Mouse (Mus musculus) midbrain, postnatal 0 days (tissue): ENCODE results near the gene Tspan31. TPM values are rescaled to one million over a fixed set of nuclear protein-coding genes. Genes with fewer than 3 reads are reported as not detected.

Experiments
- ATAC-seq: fragments of 200-750 bp; cut with Nextera tagmentation; 2 replicates; pipeline ENCODE4 v1.8.0; 2017; ENCODE audit warnings: moderate number of reproducible peaks, mild to moderate bottlenecking, moderate TSS enrichment, moderate library complexity; ENCODE audit not compliant: low FRiP score
- DNase-seq: peaks from one replicate; pipeline ENCODE4 v3.0.0-alpha.2; 2015; ENCODE audit warnings: low spot score
- H3K27ac ChIP-seq: fragments of 300-500 bp; sonication (generic); 2 replicates; pipeline ENCODE4 v1.5.1; 2014; ENCODE audit warnings: low read depth, mild to moderate bottlenecking, low read length, mixed read lengths
- H3K27me3 ChIP-seq: fragments of 300-500 bp; sonication (generic); 2 replicates; pipeline ENCODE4 v1.6.1; 2014; ENCODE audit warnings: low read length, control low read depth, mixed read lengths; ENCODE audit not compliant: insufficient read depth
- H3K36me3 ChIP-seq: fragments of 300-500 bp; sonication (generic); 2 replicates; pipeline ENCODE4 v1.6.1; 2014; ENCODE audit warnings: low read length, control low read depth, mixed read lengths; ENCODE audit not compliant: insufficient read depth
- H3K4me1 ChIP-seq: fragments of 300-500 bp; sonication (generic); 2 replicates; pipeline ENCODE4 v1.6.1; 2014; ENCODE audit warnings: mild to moderate bottlenecking, control low read depth, antibody characterized with exemption, low read length, mixed read lengths; ENCODE audit not compliant: insufficient read depth
- H3K4me2 ChIP-seq: fragments of 300-500 bp; sonication (generic); 2 replicates; pipeline ENCODE4 v1.6.1; 2014; ENCODE audit warnings: low read depth, mild to moderate bottlenecking, low read length, mixed read lengths; ENCODE audit not compliant: poor library complexity, severe bottlenecking
- H3K4me3 ChIP-seq: fragments of 300-500 bp; sonication (generic); 2 replicates; pipeline ENCODE4 v1.5.1; 2014; ENCODE audit warnings: low read depth, mild to moderate bottlenecking, low read length, moderate library complexity
- H3K9ac ChIP-seq: fragments of 300-500 bp; sonication (generic); replicated peaks from 2 replicates; pipeline ENCODE4 v1.6.1; 2014; ENCODE audit warnings: mild to moderate bottlenecking, low read length, moderate library complexity, mixed read lengths; ENCODE audit not compliant: poor library complexity, severe bottlenecking
- H3K9me3 ChIP-seq: fragments of 300-500 bp; sonication (generic); 2 replicates; pipeline ENCODE4 v1.6.1; 2016; ENCODE audit warnings: low read length, control low read depth
- CTCF ChIP-seq: IDR thresholded peaks from 2 replicates; pipeline ENCODE4 v1.5.1; 2016; ENCODE audit warnings: antibody characterized with exemption, mild to moderate bottlenecking
- WGBS: fragments of 180-500 bp; shearing (Covaris S2); extraction: QIAGEN DNeasy Blood & Tissue Kit; methylation state at CpG from one replicate; pipeline ENCODE4 v1.1.7; 2014; 5-methylcytosine and 5-hydroxymethylcytosine counted together
- polyA plus RNA-seq: library from polyadenylated mRNA; unstranded; fragments of >200 nt; fragmentation: Nextera tagmentation; extraction: Ambion mirVana; gene quantifications from 2 replicates; pipeline ENCODE4 v1.2.1, GENCODE M21; 2015
- total RNA-seq: library from RNA; depleted of rRNA; stranded (reverse); fragments of >200 nt; gene quantifications from 2 replicates; pipeline ENCODE4 v1.2.3, GENCODE M21; 2014

Gene Tspan31
- total and polyA plus RNA-seq, 2 experiments from 2014 or later: 101 to 122 TPM

GRCm38 (mm10) chr10:127058161-127058560, 11.9 kb downstream of the Tspan31 start:
- peak overlapping the region; percentile 87 for H3K4me2 ChIP-seq
- peaks cover 40% of the 10 kb centered on the region for H3K36me3 ChIP-seq
- ATAC-seq (peak; percentile 18; the same call in 1 of the 2 replicates), DNase-seq (peak; percentile 76)
- TF ChIP-seq CTCF: peak; percentile 86
- H3K27ac ChIP-seq: no peak overlapping the region
- WGBS: 0% methylated on average over 9 of the region's 9 CpGs
- H3K4me1 ChIP-seq: 0 out of 2 replicates have a peak, but pooled peaks cover 4% of the 10 kb centered on the region
- peak overlapping the region; percentile 86 for H3K4me3 ChIP-seq
- H3K9ac ChIP-seq: peak overlapping the region; percentile 96; the same call in 1 of the 2 replicates
- no peaks in the 10 kb centered on the region for H3K27me3 ChIP-seq
- no peaks in the 10 kb centered on the region for H3K9me3 ChIP-seq

- Histone ChIP-seq H3K9me3 (no peaks in the 10 kb centered on the region), H3K27me3 (no peaks in the 10 kb centered on the region), H3K9ac (no peak overlapping the region), H3K4me3 (no peak overlapping the region), H3K4me1 (0 out of 2 replicates have a peak, but pooled peaks cover 4% of the 10 kb centered on the region), H3K4me2 (no peak overlapping the region), H3K27ac (no peak overlapping the region), H3K36me3 (peaks cover 40% of the 10 kb centered on the region)
- DNase-seq (no peak), ATAC-seq (no peak)
- no peak for TF ChIP-seq CTCF
- WGBS: 90% methylated on average over 20 of the region's 20 CpGs
Measured at GRCm38 (mm10) chr10:127056490-127056889, 13.6 kb downstream of the Tspan31 start.

- Histone ChIP-seq H3K27me3 (peaks cover 5% of the 10 kb centered on the region; the same call in 1 of the 2 replicates), H3K4me3 (no peak overlapping the region), H3K9ac (no peak overlapping the region), H3K9me3 (no peaks in the 10 kb centered on the region), H3K36me3 (peaks cover 40% of the 10 kb centered on the region), H3K4me1 (0 out of 2 replicates have a peak, but pooled peaks cover 4% of the 10 kb centered on the region), H3K27ac (no peak overlapping the region), H3K4me2 (no peak overlapping the region)
- ATAC-seq (no peak), DNase-seq (no peak)
- 89% methylated on average over 8 of the region's 8 CpGs for WGBS
- no peak for TF ChIP-seq CTCF
Measured at GRCm38 (mm10) chr10:127055406-127055805, 14.7 kb downstream of the Tspan31 start.

- Histone ChIP-seq H3K4me2 (no peak overlapping the region), H3K9ac (no peak overlapping the region), H3K27ac (no peak overlapping the region), H3K27me3 (peaks cover 12% of the 10 kb centered on the region), H3K36me3 (peaks cover 40% of the 10 kb centered on the region), H3K4me3 (no peak overlapping the region), H3K9me3 (no peaks in the 10 kb centered on the region), H3K4me1 (0 out of 2 replicates have a peak, but pooled peaks cover 4% of the 10 kb centered on the region)
- DNase-seq (no peak), ATAC-seq (no peak)
- WGBS: 79% methylated on average over 4 of the region's 4 CpGs
- no peak for TF ChIP-seq CTCF
Measured at GRCm38 (mm10) chr10:127054646-127055045, 15.4 kb downstream of the Tspan31 start.

- no peak overlapping the region for H3K4me2 ChIP-seq
- DNase-seq: no peak
- 23% methylated on average over 10 of the region's 10 CpGs for WGBS
- H3K36me3 ChIP-seq: peaks cover 16% of the 10 kb centered on the region
- H3K4me3 ChIP-seq: no peak overlapping the region
- no peak for ATAC-seq
- no peaks in the 10 kb centered on the region for H3K9me3 ChIP-seq
- H3K27ac ChIP-seq: no peak overlapping the region
- H3K4me1 ChIP-seq: no peaks in the 10 kb centered on the region
- peaks cover 33% of the 10 kb centered on the region for H3K27me3 ChIP-seq
- H3K9ac ChIP-seq: no peak overlapping the region
- TF ChIP-seq CTCF: no peak
Measured at GRCm38 (mm10) chr10:127050119-127050474, 20.0 kb downstream of the Tspan31 start.

- Histone ChIP-seq H3K27me3 (peaks cover 33% of the 10 kb centered on the region), H3K4me1 (no peaks in the 10 kb centered on the region), H3K4me3 (no peak overlapping the region), H3K9me3 (no peaks in the 10 kb centered on the region), H3K4me2 (no peak overlapping the region), H3K27ac (no peak overlapping the region), H3K36me3 (peaks cover 11% of the 10 kb centered on the region; the same call in 1 of the 2 replicates), H3K9ac (no peak overlapping the region)
- TF ChIP-seq CTCF: peak; percentile 26
- no peak for DNase-seq
- 5% methylated on average over 29 of the region's 29 CpGs for WGBS
- ATAC-seq: no peak
Measured at GRCm38 (mm10) chr10:127049395-127050118, 20.5 kb downstream of the Tspan31 start.
